Mouse (Mus musculus): ENCODE data around the gene Inpp5f. TPM values are rescaled to one million over a fixed set of nuclear protein-coding genes. Genes with fewer than 3 reads are reported as not detected.
"Not testable (repeated sequence)": the region's sequence is repeated elsewhere in the genome, so short reads cannot be mapped to it uniquely, and the experiment has no call there.

Inpp5f gene
- total RNA-seq, 4 experiments from 2014 or later, result 21.7 to 32.3 (median 27.2) TPM

GRCm38 (mm10) chr7:128667788-128668187 lies 56.7 kb downstream of the Inpp5f start:
- DNase-seq, result no peak

- DNase-seq, result no peak
These were observed 57.7 kb downstream of the Inpp5f start for GRCm38 (mm10) chr7:128668831-128669230.

- peak; percentile 38 for DNase-seq
These were observed 60.8 kb downstream of the Inpp5f start for GRCm38 (mm10) chr7:128671952-128672351.

GRCm38 (mm10) chr7:128672408-128673010 lies 61.4 kb downstream of the Inpp5f start:
- DNase-seq, result peak; percentile 84

GRCm38 (mm10) chr7:128678546-128678945 lies 67.4 kb downstream of the Inpp5f start:
- DNase-seq, result no peak

- peak; percentile 56 for DNase-seq
These were observed 76.9 kb downstream of the Inpp5f start for GRCm38 (mm10) chr7:128687821-128688564.

- no peak for DNase-seq
These were observed 78.2 kb downstream of the Inpp5f start for GRCm38 (mm10) chr7:128689347-128689746.

- DNase-seq, result peak; percentile 71
These were observed 78.9 kb downstream of the Inpp5f start for GRCm38 (mm10) chr7:128690070-128690469.

- DNase-seq, result no peak
These were observed 79.7 kb downstream of the Inpp5f start for GRCm38 (mm10) chr7:128690796-128691195.

- DNase-seq, result no peak
These were observed 81.0 kb downstream of the Inpp5f start for GRCm38 (mm10) chr7:128692163-128692562.

GRCm38 (mm10) chr7:128694848-128695247 lies 83.7 kb downstream of the Inpp5f start:
- no peak for DNase-seq

- not testable (repeated sequence) for DNase-seq
These were observed 88.8 kb downstream of the Inpp5f start for GRCm38 (mm10) chr7:128699959-128700358.

- DNase-seq, result peak; percentile 32
These were observed 94.6 kb downstream of the Inpp5f start for GRCm38 (mm10) chr7:128705735-128706134.

GRCm38 (mm10) chr7:128717991-128718390 lies 106.9 kb downstream of the Inpp5f start:
- DNase-seq, result no peak

- peak; percentile 38 for DNase-seq
These were observed 113.6 kb downstream of the Inpp5f start for GRCm38 (mm10) chr7:128724761-128725160.

GRCm38 (mm10) chr7:128725189-128725588 lies 114.1 kb downstream of the Inpp5f start:
- DNase-seq, result no peak

- no peak for DNase-seq
These were observed 115.9 kb downstream of the Inpp5f start for GRCm38 (mm10) chr7:128726999-128727398.

GRCm38 (mm10) chr7:128727701-128728100 lies 116.6 kb downstream of the Inpp5f start:
- DNase-seq, result no peak

GRCm38 (mm10) chr7:128728738-128729137 lies 117.6 kb downstream of the Inpp5f start:
- no peak for DNase-seq

GRCm38 (mm10) chr7:128731585-128731984 lies 120.5 kb downstream of the Inpp5f start:
- DNase-seq, result no peak

- no peak for DNase-seq
These were observed 126.9 kb downstream of the Inpp5f start for GRCm38 (mm10) chr7:128738041-128738440.

GRCm38 (mm10) chr7:128739116-128739461 lies 128.0 kb downstream of the Inpp5f start:
- no peak for DNase-seq

- DNase-seq, result peak; percentile 34
These were observed 128.5 kb downstream of the Inpp5f start for GRCm38 (mm10) chr7:128739462-128740277.

Measured in adrenal gland, adult 8-10 months (tissue).